Mouse (Mus musculus): ENCODE measurements around the gene Ppfibp2. TPM values are rescaled to one million over a fixed set of nuclear protein-coding genes. Genes with fewer than 3 reads are reported as not detected.

Ppfibp2 gene
- polyA plus RNA-seq (2012), result 0.01 TPM in 1 of 2 replicates, not detected in the other

GRCm38 (mm10) chr7:107594857-107595402, at the start of gene Ppfibp2:
Ppfibp2 (plus strand) TSS chr7:107595207.
- Histone ChIP-seq H3K4me3 (replicated peaks) (peak within 1 kb of the TSS; percentile 58), H3K4me1 (ENCODE audit: control insufficient read depth) (peaks cover 12% of the 10 kb centered on the region), H3K36me3 (ENCODE audit: control insufficient read depth) (no peaks in the 10 kb centered on the region), H3K9me3 (ENCODE audit: control insufficient read depth, low read length) (no peaks in the 10 kb centered on the region), H3K27me3 (ENCODE audit: control insufficient read depth) (peaks cover 9% of the 10 kb centered on the region)
- TF ChIP-seq TAL1 (IDR thresholded peaks at IDR 0.05; ENCODE audit: low read length) (no peak), GATA1 (IDR thresholded peaks at IDR 0.05; ENCODE audit: low read length) (no peak)

DNA sequence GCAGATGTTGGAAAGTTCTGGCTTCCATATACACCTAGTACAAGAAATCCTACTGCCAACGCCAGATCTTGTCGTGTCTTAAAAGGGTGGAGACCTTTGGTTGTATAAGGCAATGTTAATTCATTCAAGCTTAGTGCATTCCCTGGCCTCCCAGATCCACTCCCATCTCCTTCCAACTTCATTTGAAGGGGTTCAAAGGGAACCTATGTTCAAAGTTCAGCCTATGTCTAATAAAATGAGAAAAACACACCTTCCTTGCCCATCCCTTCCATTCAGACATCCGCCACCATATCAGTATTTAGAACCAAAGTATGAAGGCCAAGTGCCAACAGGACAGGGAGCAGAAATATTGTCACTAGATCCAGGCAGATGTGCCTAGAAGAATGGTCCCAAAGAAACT, 47.1 kb upstream of the Ppfibp2 start:
- no peaks in the 10 kb centered on the region for H3K4me1 ChIP-seq (ENCODE audit: control insufficient read depth)
- H3K9me3 ChIP-seq (ENCODE audit: control insufficient read depth, low read length), result no peaks in the 10 kb centered on the region
- no peaks in the 10 kb centered on the region for H3K36me3 ChIP-seq (ENCODE audit: control insufficient read depth)
- no peak overlapping the region for H3K4me3 ChIP-seq (replicated peaks)
- H3K27me3 ChIP-seq (ENCODE audit: control insufficient read depth), result no peaks in the 10 kb centered on the region
- no peak for TF ChIP-seq TAL1 (IDR thresholded peaks at IDR 0.05; ENCODE audit: low read length)
- TF ChIP-seq GATA1 (IDR thresholded peaks at IDR 0.05; ENCODE audit: low read length), result no peak

DNA sequence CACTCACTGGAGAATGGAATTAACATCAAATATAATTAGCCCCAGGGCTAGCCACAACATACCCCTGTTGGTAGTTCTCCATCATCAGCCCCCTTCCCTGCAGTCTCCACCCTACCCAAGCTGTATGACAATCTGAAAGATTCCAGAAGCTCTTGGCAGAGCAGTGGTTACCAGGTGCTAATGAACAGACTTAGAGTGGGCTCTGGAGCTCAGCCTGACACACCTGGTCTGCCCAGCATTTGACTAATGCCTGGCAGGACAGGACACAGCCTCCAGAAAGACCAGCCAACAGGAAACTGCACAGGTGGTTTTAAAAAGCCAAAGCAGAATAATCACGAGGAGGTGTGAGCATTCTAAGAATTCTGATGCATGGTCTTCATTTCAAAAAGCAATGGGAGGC, 41.5 kb upstream of the Ppfibp2 start:
- H3K36me3 ChIP-seq (ENCODE audit: control insufficient read depth), result no peaks in the 10 kb centered on the region
- TF ChIP-seq GATA1 (IDR thresholded peaks at IDR 0.05; ENCODE audit: low read length) (no peak), TAL1 (IDR thresholded peaks at IDR 0.05; ENCODE audit: low read length) (no peak)
- H3K4me3 ChIP-seq (replicated peaks), result no peak overlapping the region
- H3K9me3 ChIP-seq (ENCODE audit: control insufficient read depth, low read length), result no peaks in the 10 kb centered on the region
- H3K4me1 ChIP-seq (ENCODE audit: control insufficient read depth), result no peaks in the 10 kb centered on the region
- no peaks in the 10 kb centered on the region for H3K27me3 ChIP-seq (ENCODE audit: control insufficient read depth)

- Histone ChIP-seq H3K27me3 (ENCODE audit: control insufficient read depth) (no peaks in the 10 kb centered on the region), H3K9me3 (ENCODE audit: control insufficient read depth, low read length) (no peaks in the 10 kb centered on the region), H3K4me3 (replicated peaks) (no peak overlapping the region), H3K36me3 (ENCODE audit: control insufficient read depth) (no peaks in the 10 kb centered on the region), H3K4me1 (ENCODE audit: control insufficient read depth) (no peaks in the 10 kb centered on the region)
- TF ChIP-seq TAL1 (IDR thresholded peaks at IDR 0.05; ENCODE audit: low read length), result no peak
- TF ChIP-seq GATA1 (IDR thresholded peaks at IDR 0.05; ENCODE audit: low read length), result no peak
These were observed 39.1 kb upstream of the Ppfibp2 start for GRCm38 (mm10) chr7:107555906-107556305.

GRCm38 (mm10) chr7:107560675-107561074, 34.3 kb upstream of the Ppfibp2 start:
- Histone ChIP-seq H3K27me3 (ENCODE audit: control insufficient read depth) (no peaks in the 10 kb centered on the region), H3K4me3 (replicated peaks) (no peak overlapping the region), H3K36me3 (ENCODE audit: control insufficient read depth) (no peaks in the 10 kb centered on the region), H3K4me1 (ENCODE audit: control insufficient read depth) (no peaks in the 10 kb centered on the region), H3K9me3 (ENCODE audit: control insufficient read depth, low read length) (no peaks in the 10 kb centered on the region)
- TF ChIP-seq GATA1 (IDR thresholded peaks at IDR 0.05; ENCODE audit: low read length), result no peak

DNA sequence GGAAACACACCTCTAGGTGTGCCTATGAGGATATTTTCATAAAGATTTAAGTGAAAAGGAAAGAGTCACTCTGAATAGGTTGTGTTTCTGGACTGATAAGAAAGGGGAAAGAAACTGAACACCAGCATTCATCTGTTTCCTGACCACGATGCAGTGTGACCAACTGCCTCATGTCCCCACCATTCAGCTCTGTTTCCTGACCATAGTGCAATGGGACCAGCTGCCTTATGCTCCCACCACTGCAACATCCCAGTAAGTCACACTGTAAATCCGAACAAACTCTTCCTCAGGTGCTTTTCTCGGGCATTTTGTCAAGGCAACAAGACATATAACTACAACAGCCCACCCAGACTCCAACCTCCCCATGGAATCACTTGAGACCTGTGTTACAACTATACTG, 33.4 kb upstream of the Ppfibp2 start:
- H3K36me3 ChIP-seq (ENCODE audit: control insufficient read depth), result no peaks in the 10 kb centered on the region
- H3K27me3 ChIP-seq (ENCODE audit: control insufficient read depth), result no peaks in the 10 kb centered on the region
- no peak overlapping the region for H3K4me3 ChIP-seq (replicated peaks)
- no peaks in the 10 kb centered on the region for H3K9me3 ChIP-seq (ENCODE audit: control insufficient read depth, low read length)
- no peaks in the 10 kb centered on the region for H3K4me1 ChIP-seq (ENCODE audit: control insufficient read depth)
- TF ChIP-seq GATA1 (IDR thresholded peaks at IDR 0.05; ENCODE audit: low read length) (no peak), TAL1 (IDR thresholded peaks at IDR 0.05; ENCODE audit: low read length) (no peak)

- TF ChIP-seq TAL1 (IDR thresholded peaks at IDR 0.05; ENCODE audit: low read length) (no peak), GATA1 (IDR thresholded peaks at IDR 0.05; ENCODE audit: low read length) (no peak)
- no peaks in the 10 kb centered on the region for H3K36me3 ChIP-seq (ENCODE audit: control insufficient read depth)
- H3K9me3 ChIP-seq (ENCODE audit: control insufficient read depth, low read length), result no peaks in the 10 kb centered on the region
- H3K27me3 ChIP-seq (ENCODE audit: control insufficient read depth), result no peaks in the 10 kb centered on the region
- H3K4me3 ChIP-seq (replicated peaks), result no peak overlapping the region
- no peaks in the 10 kb centered on the region for H3K4me1 ChIP-seq (ENCODE audit: control insufficient read depth)
These were observed 31.3 kb upstream of the Ppfibp2 start for GRCm38 (mm10) chr7:107563727-107564126.

- TF ChIP-seq TAL1 (IDR thresholded peaks at IDR 0.05; ENCODE audit: low read length) (no peak), GATA1 (IDR thresholded peaks at IDR 0.05; ENCODE audit: low read length) (no peak)
- no peaks in the 10 kb centered on the region for H3K36me3 ChIP-seq (ENCODE audit: control insufficient read depth)
- H3K9me3 ChIP-seq (ENCODE audit: control insufficient read depth, low read length), result no peaks in the 10 kb centered on the region
- no peak within 1 kb of the TSS for H3K4me3 ChIP-seq (replicated peaks)
- no peaks in the 10 kb centered on the region for H3K4me1 ChIP-seq (ENCODE audit: control insufficient read depth)
- H3K27me3 ChIP-seq (ENCODE audit: control insufficient read depth), result no peaks in the 10 kb centered on the region
These were observed 27.7 kb upstream of the Ppfibp2 start, which contains the start of gene Olfml1 for GRCm38 (mm10) chr7:107567261-107567671. Olfml1 (plus strand) TSS chr7:107567446.

DNA sequence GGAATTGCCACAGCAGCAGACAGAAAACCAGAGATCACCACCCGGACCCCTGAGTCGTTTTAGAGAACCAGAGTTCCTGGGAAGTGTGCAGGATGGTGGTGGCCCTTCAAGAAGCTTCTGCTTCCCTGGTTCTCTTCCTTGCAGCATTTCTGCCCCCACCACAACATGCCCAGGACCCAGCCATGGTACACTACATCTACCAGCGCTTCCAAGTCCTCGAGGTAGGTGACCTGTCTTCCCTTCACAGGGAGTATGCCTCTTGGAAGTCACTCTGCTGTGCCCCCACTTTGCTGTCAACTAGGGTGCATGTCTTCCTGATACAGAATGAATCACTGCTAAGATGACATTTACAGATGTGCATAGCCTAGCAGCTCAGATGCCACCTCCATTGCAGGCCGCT, 27.3 kb upstream of the Ppfibp2 start:
- TF ChIP-seq GATA1 (IDR thresholded peaks at IDR 0.05; ENCODE audit: low read length) (no peak), TAL1 (IDR thresholded peaks at IDR 0.05; ENCODE audit: low read length) (no peak)
- Histone ChIP-seq H3K4me1 (ENCODE audit: control insufficient read depth) (no peaks in the 10 kb centered on the region), H3K4me3 (replicated peaks) (no peak overlapping the region), H3K27me3 (ENCODE audit: control insufficient read depth) (no peaks in the 10 kb centered on the region), H3K9me3 (ENCODE audit: control insufficient read depth, low read length) (no peaks in the 10 kb centered on the region), H3K36me3 (ENCODE audit: control insufficient read depth) (no peaks in the 10 kb centered on the region)

- no peaks in the 10 kb centered on the region for H3K9me3 ChIP-seq (ENCODE audit: control insufficient read depth, low read length)
- TF ChIP-seq TAL1 (IDR thresholded peaks at IDR 0.05; ENCODE audit: low read length) (no peak), GATA1 (IDR thresholded peaks at IDR 0.05; ENCODE audit: low read length) (no peak)
- no peaks in the 10 kb centered on the region for H3K27me3 ChIP-seq (ENCODE audit: control insufficient read depth)
- no peak overlapping the region for H3K4me3 ChIP-seq (replicated peaks)
- H3K4me1 ChIP-seq (ENCODE audit: control insufficient read depth), result no peaks in the 10 kb centered on the region
- no peaks in the 10 kb centered on the region for H3K36me3 ChIP-seq (ENCODE audit: control insufficient read depth)
These were observed 26.0 kb upstream of the Ppfibp2 start for GRCm38 (mm10) chr7:107568971-107569370.

Measured in erythroblast, embryonic 14.5 days (primary cell).